Mouse (Mus musculus) liver, postnatal 0 days (tissue): ENCODE measurements around the gene Setx.

Source experiments
- CTCF ChIP-seq: sonication (generic); IDR thresholded peaks from 2 replicates; pipeline ENCODE4 v1.5.1; 2016; ENCODE audit warnings: antibody characterized with exemption, low read depth
- EP300 ChIP-seq: IDR thresholded peaks from 2 replicates; pipeline ENCODE4 v1.6.1; 2016; ENCODE audit warnings: antibody characterized with exemption, low read depth, mild to moderate bottlenecking

DNA sequence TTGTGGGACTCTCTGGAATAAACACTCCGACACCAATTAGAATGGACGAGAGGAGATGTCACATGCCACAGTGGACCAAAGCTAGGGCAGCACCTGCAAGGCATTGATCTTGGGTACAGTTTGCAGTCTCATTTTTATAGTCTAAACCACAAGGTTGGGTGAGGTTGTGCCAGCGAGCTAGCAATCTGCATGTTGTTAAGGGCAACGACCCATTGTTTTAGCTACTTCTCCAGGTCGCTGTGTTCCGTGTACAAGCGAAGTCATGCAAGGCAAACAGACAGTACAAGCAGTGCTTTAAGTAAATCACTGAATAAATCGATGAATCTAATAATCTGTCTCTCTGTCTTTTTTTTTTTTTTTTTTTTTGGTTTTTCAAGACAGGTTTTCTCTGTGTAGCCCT lies 28.3 kb upstream of the Setx start:
- no peak for TF ChIP-seq CTCF
- no peak for TF ChIP-seq EP300
